Mouse (Mus musculus): Measurements from ENCODE around the gene Ginm1. TPM values are rescaled to one million over a fixed set of nuclear protein-coding genes. Genes with fewer than 3 reads are reported as not detected.

The Ginm1 gene
- total RNA-seq, 1 experiment, result 29.4 TPM

GRCm38 (mm10) chr10:7836902-7837301 is 44.3 kb upstream of the Ginm1 start:
- no peak for DNase-seq (ENCODE audit: low read depth, low spot score)
- H3K4me3 ChIP-seq (ENCODE audit: insufficient read depth in 1 of 2, low read depth in 1 of 2, low read length in 2 of 2, poor library complexity in 1 of 2, severe bottlenecking in 1 of 2), result no peak overlapping the region
- no peaks in the 10 kb centered on the region; a peak in 1 of 4 replicates for H3K4me1 ChIP-seq (ENCODE audit: control insufficient read depth in 2 of 2, insufficient read depth in 2 of 2, low read length in 2 of 2, poor library complexity in 1 of 2)
- TF ChIP-seq HCFC1 (IDR thresholded peaks at IDR 0.05; ENCODE audit: borderline replicate concordance, insufficient read depth, low read length), result no peak
- TF ChIP-seq ZNF384 (IDR thresholded peaks at IDR 0.05; ENCODE audit: low read depth, low read length), result no peak
- no peak for TF ChIP-seq CHD2 (IDR thresholded peaks at IDR 0.05; ENCODE audit: low read depth, low read length)
- no peak for TF ChIP-seq ZC3H11A (IDR thresholded peaks at IDR 0.05; ENCODE audit: borderline replicate concordance, low read depth, low read length)
- no peak for TF ChIP-seq MAFK (IDR thresholded peaks at IDR 0.05; ENCODE audit: insufficient read depth, low read depth, low read length)
- no peak overlapping the region for H3K9ac ChIP-seq (ENCODE audit: insufficient read depth, low read depth, low read length, poor library complexity, severe bottlenecking)
- in situ Hi-C loops (cut with MboI; ENCODE audit: low sequenced_read_pairs in 2 of 2, unreplicated experiment in 2 of 2), result no loop called here
- H3K9me3 ChIP-seq (ENCODE audit: control insufficient read depth, insufficient read depth, low read depth, low read length), result no peaks in the 10 kb centered on the region
- no peaks in the 10 kb centered on the region for H3K36me3 ChIP-seq (ENCODE audit: control insufficient read depth, insufficient read depth, low read length, poor library complexity, severe bottlenecking)
- H3K27ac ChIP-seq (ENCODE audit: insufficient read depth, low read depth, low read length, poor library complexity, severe bottlenecking), result no peak overlapping the region

DNA sequence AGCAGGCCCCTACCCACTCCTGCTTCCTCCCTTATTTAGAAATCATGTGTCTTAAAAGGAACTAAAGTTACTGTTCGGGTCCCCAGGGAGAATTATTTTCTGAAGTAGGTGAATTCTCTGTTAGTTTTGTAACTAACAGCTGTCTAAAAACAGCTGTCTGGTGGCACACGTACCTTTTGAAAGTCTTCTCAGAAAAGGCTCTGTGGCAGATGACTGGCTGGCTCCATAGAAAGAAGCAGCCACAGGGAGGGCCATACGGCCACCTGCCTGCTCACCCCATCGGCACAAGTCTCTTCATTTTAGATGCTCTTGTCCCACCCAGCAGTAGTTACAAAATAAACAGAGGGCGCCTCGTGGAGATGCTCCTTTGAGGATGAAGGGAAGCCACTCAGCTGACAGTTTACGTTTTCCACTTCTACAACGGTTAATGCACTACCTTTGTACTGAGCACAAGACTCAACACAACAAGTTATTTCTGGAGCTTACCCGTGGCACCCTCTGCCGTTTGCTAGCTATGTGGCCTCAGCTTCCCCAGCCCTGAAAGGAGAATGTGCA is 42.1 kb upstream of the Ginm1 start:
- TF ChIP-seq MAFK (IDR thresholded peaks at IDR 0.05; ENCODE audit: insufficient read depth, low read depth, low read length) (no peak), CHD2 (IDR thresholded peaks at IDR 0.05; ENCODE audit: low read depth, low read length) (no peak), ZC3H11A (IDR thresholded peaks at IDR 0.05; ENCODE audit: borderline replicate concordance, low read depth, low read length) (no peak), ZNF384 (IDR thresholded peaks at IDR 0.05; ENCODE audit: low read depth, low read length) (no peak), HCFC1 (IDR thresholded peaks at IDR 0.05; ENCODE audit: borderline replicate concordance, insufficient read depth, low read length) (no peak)
- Histone ChIP-seq H3K4me1 (ENCODE audit: control insufficient read depth in 2 of 2, insufficient read depth in 2 of 2, low read length in 2 of 2, poor library complexity in 1 of 2) (no peaks in the 10 kb centered on the region; a peak in 1 of 4 replicates), H3K4me3 (ENCODE audit: insufficient read depth in 1 of 2, low read depth in 1 of 2, low read length in 2 of 2, poor library complexity in 1 of 2, severe bottlenecking in 1 of 2) (no peak overlapping the region), H3K9ac (ENCODE audit: insufficient read depth, low read depth, low read length, poor library complexity, severe bottlenecking) (no peak overlapping the region), H3K27ac (ENCODE audit: insufficient read depth, low read depth, low read length, poor library complexity, severe bottlenecking) (no peak overlapping the region), H3K9me3 (ENCODE audit: control insufficient read depth, insufficient read depth, low read depth, low read length) (no peaks in the 10 kb centered on the region), H3K36me3 (ENCODE audit: control insufficient read depth, insufficient read depth, low read length, poor library complexity, severe bottlenecking) (no peaks in the 10 kb centered on the region)
- DNase-seq (ENCODE audit: low read depth, low spot score), result no peak
- in situ Hi-C loops (cut with MboI; ENCODE audit: low sequenced_read_pairs in 2 of 2, unreplicated experiment in 2 of 2), result no loop called here

DNA sequence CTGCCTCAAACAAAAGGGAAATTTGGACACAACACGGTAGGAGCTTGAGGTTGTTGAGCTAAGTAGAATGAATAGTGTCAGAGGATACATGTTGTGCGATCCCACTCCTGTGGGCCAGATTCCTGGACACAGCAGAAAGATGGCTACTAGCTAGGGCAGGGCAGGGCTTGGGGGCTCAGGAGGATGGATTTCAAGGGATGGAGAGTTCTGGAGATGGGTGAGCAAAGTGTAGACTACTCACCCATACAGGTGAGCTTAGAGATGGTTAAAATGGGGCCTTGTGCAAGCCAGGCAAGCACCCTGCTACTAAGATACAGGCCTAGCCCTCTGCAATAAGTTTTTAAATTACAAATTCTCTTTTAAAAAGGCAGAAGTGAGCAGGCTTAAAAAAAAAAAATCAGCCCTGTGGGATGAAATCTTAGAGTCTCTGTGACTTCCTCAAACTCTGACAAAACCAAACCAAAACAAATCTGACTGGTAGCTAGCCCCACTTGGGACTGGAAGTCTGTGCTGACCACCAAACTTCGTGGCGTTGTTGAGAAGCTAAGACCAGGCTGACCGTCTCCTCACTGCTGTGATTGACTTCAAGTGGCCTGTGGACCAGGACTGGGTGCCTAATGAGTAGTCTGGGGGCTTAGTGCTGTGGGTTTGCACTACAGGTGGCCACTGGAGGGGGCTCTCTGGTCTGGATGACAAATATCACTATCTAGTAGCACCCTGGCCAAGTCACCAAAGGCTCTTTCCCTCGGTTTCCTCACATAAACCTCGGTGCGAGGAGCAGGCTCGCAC is 40.9 kb upstream of the Ginm1 start:
- no peak for DNase-seq (ENCODE audit: low read depth, low spot score)
- TF ChIP-seq CHD2 (IDR thresholded peaks at IDR 0.05; ENCODE audit: low read depth, low read length) (no peak), ZNF384 (IDR thresholded peaks at IDR 0.05; ENCODE audit: low read depth, low read length) (no peak), MAFK (IDR thresholded peaks at IDR 0.05; ENCODE audit: insufficient read depth, low read depth, low read length) (no peak), HCFC1 (IDR thresholded peaks at IDR 0.05; ENCODE audit: borderline replicate concordance, insufficient read depth, low read length) (no peak), ZC3H11A (IDR thresholded peaks at IDR 0.05; ENCODE audit: borderline replicate concordance, low read depth, low read length) (no peak)
- no peaks in the 10 kb centered on the region; a peak in 1 of 4 replicates for H3K4me1 ChIP-seq (ENCODE audit: control insufficient read depth in 2 of 2, insufficient read depth in 2 of 2, low read length in 2 of 2, poor library complexity in 1 of 2)
- H3K27ac ChIP-seq (ENCODE audit: insufficient read depth, low read depth, low read length, poor library complexity, severe bottlenecking), result no peak overlapping the region
- H3K36me3 ChIP-seq (ENCODE audit: control insufficient read depth, insufficient read depth, low read length, poor library complexity, severe bottlenecking), result no peaks in the 10 kb centered on the region
- H3K9ac ChIP-seq (ENCODE audit: insufficient read depth, low read depth, low read length, poor library complexity, severe bottlenecking), result no peak overlapping the region
- in situ Hi-C loops (cut with MboI; ENCODE audit: low sequenced_read_pairs in 2 of 2, unreplicated experiment in 2 of 2), result no loop called here
- H3K9me3 ChIP-seq (ENCODE audit: control insufficient read depth, insufficient read depth, low read depth, low read length), result no peaks in the 10 kb centered on the region
- no peak overlapping the region for H3K4me3 ChIP-seq (ENCODE audit: insufficient read depth in 1 of 2, low read depth in 1 of 2, low read length in 2 of 2, poor library complexity in 1 of 2, severe bottlenecking in 1 of 2)

DNA sequence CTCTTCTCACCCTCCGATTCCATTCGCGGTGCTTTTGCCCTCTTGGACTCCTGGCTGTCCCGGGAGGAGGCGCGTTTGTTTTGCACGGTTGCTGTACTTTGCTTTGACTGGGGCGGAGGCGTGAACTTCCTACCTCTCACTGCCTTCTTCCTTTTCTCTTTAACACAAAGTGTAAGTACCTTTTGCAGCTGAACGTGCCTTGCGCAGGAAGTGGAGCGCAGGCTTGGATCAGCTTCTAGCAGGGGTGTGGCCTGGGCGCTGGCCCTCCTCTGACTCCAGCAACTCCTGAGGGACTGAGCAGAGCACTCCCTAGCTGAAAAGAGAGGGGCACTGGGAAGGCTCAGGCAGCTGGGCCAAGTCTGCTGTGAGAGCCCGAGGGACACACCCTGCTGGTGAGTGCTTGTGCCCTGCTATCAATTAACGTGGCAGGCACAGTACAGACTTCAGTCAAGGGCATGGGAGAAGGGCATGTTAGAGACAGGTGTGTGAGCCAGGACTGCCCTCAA is 39.6 kb upstream of the Ginm1 start, which contains the start of gene Zc3h12d:
Gene Zc3h12d, plus strand, starts transcription at position 300 of the 506 bp plus-strand sequence.
- no peak for TF ChIP-seq MAFK (IDR thresholded peaks at IDR 0.05; ENCODE audit: insufficient read depth, low read depth, low read length)
- no peak for TF ChIP-seq ZC3H11A (IDR thresholded peaks at IDR 0.05; ENCODE audit: borderline replicate concordance, low read depth, low read length)
- TF ChIP-seq CHD2 (IDR thresholded peaks at IDR 0.05; ENCODE audit: low read depth, low read length), result no peak
- no peak for TF ChIP-seq ZNF384 (IDR thresholded peaks at IDR 0.05; ENCODE audit: low read depth, low read length)
- no peak for TF ChIP-seq HCFC1 (IDR thresholded peaks at IDR 0.05; ENCODE audit: borderline replicate concordance, insufficient read depth, low read length)
- no peak within 1 kb of the TSS for H3K9ac ChIP-seq (ENCODE audit: insufficient read depth, low read depth, low read length, poor library complexity, severe bottlenecking)
- no peaks in the 10 kb centered on the region for H3K36me3 ChIP-seq (ENCODE audit: control insufficient read depth, insufficient read depth, low read length, poor library complexity, severe bottlenecking)
- in situ Hi-C loops (cut with MboI; ENCODE audit: low sequenced_read_pairs in 2 of 2, unreplicated experiment in 2 of 2), result no loop called here
- H3K4me3 ChIP-seq (ENCODE audit: insufficient read depth in 1 of 2, low read depth in 1 of 2, low read length in 2 of 2, poor library complexity in 1 of 2, severe bottlenecking in 1 of 2), result peak within 1 kb of the TSS; percentile 4 to 34; a peak in 3 of 4 replicates
- no peaks in the 10 kb centered on the region for H3K9me3 ChIP-seq (ENCODE audit: control insufficient read depth, insufficient read depth, low read depth, low read length)
- no peak within 1 kb of the TSS for H3K27ac ChIP-seq (ENCODE audit: insufficient read depth, low read depth, low read length, poor library complexity, severe bottlenecking)
- DNase-seq (ENCODE audit: low read depth, low spot score), result no peak
- H3K4me1 ChIP-seq (ENCODE audit: control insufficient read depth in 2 of 2, insufficient read depth in 2 of 2, low read length in 2 of 2, poor library complexity in 1 of 2), result no peaks in the 10 kb centered on the region; a peak in 1 of 4 replicates

Data from ES-E14 (cell line).